Mouse (Mus musculus) limb, embryonic 11.5 days (tissue): ENCODE measurements at regions not wholly inside any gene's neighbourhood (a gene's known extent, or its start where the extent isn't known, plus 50 kb on each side); places are given as distances from the start of the nearest gene placed in this dataset.

Experiments used
- ATAC-seq: fragments of 200-750 bp; cut with Nextera tagmentation; 2 replicates; pipeline ENCODE4 v1.8.0; 2017; ENCODE audit warnings: low read depth; ENCODE audit not compliant: insufficient number of reproducible peaks, low FRiP score, low TSS enrichment
- DNase-seq: peaks from one replicate; pipeline ENCODE4 v3.0.0-alpha.2; 2015; ENCODE audit warnings: low spot score
- H3K27ac ChIP-seq: fragments of 300-500 bp; sonication (generic); replicated peaks from 2 replicates; pipeline ENCODE4 v1.5.1; 2014; ENCODE audit warnings: low read depth, mild to moderate bottlenecking, low read length
- H3K27me3 ChIP-seq: fragments of 300-500 bp; sonication (generic); 2 replicates; pipeline ENCODE4 v1.6.1; 2014; ENCODE audit warnings: mild to moderate bottlenecking, low read length, mixed read lengths; ENCODE audit not compliant: control insufficient read depth, insufficient read depth
- H3K36me3 ChIP-seq: fragments of 300-500 bp; sonication (generic); 2 replicates; pipeline ENCODE4 v1.6.1; 2014; ENCODE audit warnings: mild to moderate bottlenecking, low read length, moderate library complexity, mixed read lengths; ENCODE audit not compliant: control insufficient read depth, insufficient read depth
- H3K4me1 ChIP-seq: fragments of 300-500 bp; sonication (generic); 2 replicates; pipeline ENCODE4 v1.6.1; 2014; ENCODE audit warnings: low read length, mixed read lengths; ENCODE audit not compliant: control insufficient read depth, insufficient read depth
- H3K4me2 ChIP-seq: fragments of 300-500 bp; sonication (generic); 2 replicates; pipeline ENCODE4 v1.6.1; 2014; ENCODE audit warnings: low read depth, mild to moderate bottlenecking, moderate library complexity; ENCODE audit not compliant: severe bottlenecking
- H3K4me3 ChIP-seq: fragments of 300-500 bp; sonication (generic); 2 replicates; pipeline ENCODE4 v1.5.1; 2014; ENCODE audit warnings: low read depth, low read length
- H3K9ac ChIP-seq: fragments of 300-500 bp; sonication (generic); 2 replicates; pipeline ENCODE4 v1.6.1; 2014; ENCODE audit warnings: mild to moderate bottlenecking, low read length
- H3K9me3 ChIP-seq: fragments of 300-500 bp; sonication (generic); 2 replicates; pipeline ENCODE4 v1.6.1; 2016; ENCODE audit warnings: low read length; ENCODE audit not compliant: control insufficient read depth
- WGBS: fragments of 180-500 bp; shearing (Covaris S2); extraction: QIAGEN DNeasy Blood & Tissue Kit; methylation state at CpG from one replicate; pipeline ENCODE4 v1.1.7; 2014; 5-methylcytosine and 5-hydroxymethylcytosine counted together

GRCm38 (mm10) chr10:46905337-46905736 is 1327.7 kb downstream of the Hace1 start:
- 74% methylated on average over 1 of the region's 1 CpGs for WGBS
- Histone ChIP-seq H3K4me3 (no peak overlapping the region), H3K27me3 (no peaks in the 10 kb centered on the region), H3K9me3 (no peaks in the 10 kb centered on the region), H3K4me1 (no peaks in the 10 kb centered on the region), H3K9ac (no peak overlapping the region), H3K4me2 (no peak overlapping the region), H3K27ac (no peak overlapping the region), H3K36me3 (no peaks in the 10 kb centered on the region)
- DNase-seq = no peak
- no peak for ATAC-seq

- Histone ChIP-seq H3K9ac (no peak overlapping the region), H3K9me3 (no peaks in the 10 kb centered on the region), H3K4me2 (no peak overlapping the region), H3K4me1 (no peaks in the 10 kb centered on the region), H3K27me3 (no peaks in the 10 kb centered on the region), H3K36me3 (no peaks in the 10 kb centered on the region), H3K4me3 (no peak overlapping the region), H3K27ac (no peak overlapping the region)
- no peak for DNase-seq
- no peak for ATAC-seq
- 67% methylated on average over 7 of the region's 7 CpGs for WGBS
Observed at GRCm38 (mm10) chr10:46922527-46923200, 1345.0 kb downstream of the Hace1 start.

GRCm38 (mm10) chr10:46934311-46934710 is 1356.7 kb downstream of the Hace1 start:
- Histone ChIP-seq H3K4me2 (no peak overlapping the region), H3K4me1 (no peaks in the 10 kb centered on the region), H3K27ac (no peak overlapping the region), H3K9me3 (no peaks in the 10 kb centered on the region), H3K4me3 (no peak overlapping the region), H3K36me3 (no peaks in the 10 kb centered on the region), H3K9ac (no peak overlapping the region), H3K27me3 (no peaks in the 10 kb centered on the region)
- DNase-seq (no peak), ATAC-seq (no peak)

GRCm38 (mm10) chr10:46936248-46936970 is 1358.8 kb downstream of the Hace1 start:
- WGBS = 58% methylated on average over 5 of the region's 5 CpGs
- Histone ChIP-seq H3K4me3 (no peak overlapping the region), H3K27ac (no peak overlapping the region), H3K27me3 (no peaks in the 10 kb centered on the region), H3K36me3 (no peaks in the 10 kb centered on the region), H3K9ac (no peak overlapping the region), H3K4me1 (no peaks in the 10 kb centered on the region), H3K4me2 (no peak overlapping the region), H3K9me3 (no peaks in the 10 kb centered on the region)
- ATAC-seq = no peak
- DNase-seq = no peak

GRCm38 (mm10) chr10:46939338-46939737 is 1361.7 kb downstream of the Hace1 start:
- H3K27me3 ChIP-seq = no peaks in the 10 kb centered on the region
- H3K9ac ChIP-seq = no peak overlapping the region
- H3K4me1 ChIP-seq = no peaks in the 10 kb centered on the region
- no peaks in the 10 kb centered on the region for H3K36me3 ChIP-seq
- ATAC-seq (no peak), DNase-seq (no peak)
- no peak overlapping the region for H3K4me2 ChIP-seq
- no peak overlapping the region for H3K27ac ChIP-seq
- no peak overlapping the region for H3K4me3 ChIP-seq
- WGBS = 13% methylated on average over 1 of the region's 1 CpGs
- no peaks in the 10 kb centered on the region for H3K9me3 ChIP-seq

GRCm38 (mm10) chr10:46939819-46940218 is 1362.2 kb downstream of the Hace1 start:
- H3K36me3 ChIP-seq = no peaks in the 10 kb centered on the region
- no peak overlapping the region for H3K27ac ChIP-seq
- no peak overlapping the region for H3K4me2 ChIP-seq
- peak; percentile 25 for DNase-seq
- no peak for ATAC-seq
- no peak overlapping the region for H3K9ac ChIP-seq
- WGBS = 20% methylated on average over 2 of the region's 2 CpGs
- H3K4me1 ChIP-seq = no peaks in the 10 kb centered on the region
- H3K27me3 ChIP-seq = no peaks in the 10 kb centered on the region
- H3K9me3 ChIP-seq = no peaks in the 10 kb centered on the region
- H3K4me3 ChIP-seq = no peak overlapping the region

GRCm38 (mm10) chr10:46952940-46953339 is 1375.3 kb downstream of the Hace1 start:
- Histone ChIP-seq H3K9me3 (no peaks in the 10 kb centered on the region), H3K4me2 (no peak overlapping the region)
- 86% methylated on average over 4 of the region's 4 CpGs for WGBS

GRCm38 (mm10) chr10:46954701-46955100 is 1377.1 kb downstream of the Hace1 start:
- DNase-seq = no peak
- Histone ChIP-seq H3K27ac (no peak overlapping the region), H3K9ac (no peak overlapping the region), H3K4me1 (no peaks in the 10 kb centered on the region), H3K27me3 (no peaks in the 10 kb centered on the region), H3K9me3 (no peaks in the 10 kb centered on the region), H3K36me3 (no peaks in the 10 kb centered on the region), H3K4me3 (no peak overlapping the region), H3K4me2 (no peak overlapping the region)
- no peak for ATAC-seq
- WGBS = 95% methylated on average over 1 of the region's 1 CpGs

More at GRCm38 (mm10) chr10:46952940-46953339, 1375.3 kb downstream of the Hace1 start:
- Histone ChIP-seq H3K9ac (no peak overlapping the region), H3K27me3 (no peaks in the 10 kb centered on the region), H3K4me3 (no peak overlapping the region), H3K27ac (no peak overlapping the region), H3K36me3 (no peaks in the 10 kb centered on the region), H3K4me1 (no peaks in the 10 kb centered on the region)
- ATAC-seq (no peak), DNase-seq (no peak)
